ENCODE assay signal across 9 mouse cellular contexts in genomic region chr1:156996084-156996880, GRCm38 (mm10). TPM values are rescaled to one million over a fixed set of nuclear protein-coding genes. Genes with fewer than 3 reads are reported as not detected.
DNase-seq lines count a peak whose midpoint lies in the region; ATAC-seq and TF ChIP-seq lines count a peak whose summit lies in the region.
"Had no signal": no experiment of that assay in that cellular context is flagged by ENCODE, and none has a peak within 500 bp of the region (broad histone marks: within the 10 kb centered on the region; RNA-seq: fewer than 3 reads in every experiment).

No protein-coding gene starts in this region.

- no peak overlapping the region for H3K9ac ChIP-seq in kidney, postnatal 0 days (ENCODE audit: low read depth, low read length)
- H3K9ac ChIP-seq: lung, embryonic 14.5 days had no signal

- intact Hi-C loops in left cerebral cortex, postnatal 10 days (cut with DNase I), result no loop called here

- 0 out of 2 replicates have a peak, but pooled peaks have one; percentile 35 for ATAC-seq in kidney, postnatal 0 days (replicated peaks; ENCODE audit: low FRiP score, low read depth)

- 0 out of 2 replicates have a peak overlapping the region, but pooled peaks have one; percentile 4 for H3K4me2 ChIP-seq in kidney, postnatal 0 days (ENCODE audit: low read length)
- H3K4me2 ChIP-seq: lung, embryonic 14.5 days had no signal

- no peaks in the 10 kb centered on the region for H3K36me3 ChIP-seq in kidney, postnatal 0 days (ENCODE audit: insufficient read depth, low read length)

- DNase-seq in embryo, embryonic 11 days, result peak; percentile 34
- DNase-seq in embryo, embryonic 10 days (ENCODE audit: low spot score), result no peak
- DNase-seq in right cerebral cortex, postnatal 10 days (ENCODE audit: low spot score in 2 of 2), result peak; percentile 40 to 47
- DNase-seq in right cerebral cortex, postnatal 14 days, result no peak
- DNase-seq in kidney, postnatal 0 days (ENCODE audit: low spot score), result peak; percentile 90
- peak; percentile 48 for DNase-seq in skeletal muscle tissue, adult 2 months (ENCODE audit: low read depth, low spot score)
- no peak for DNase-seq in frontal cortex, adult 2 months (ENCODE audit: extremely low spot score in 1 of 2, low spot score in 1 of 2)
- no peak for DNase-seq in left cerebral cortex, postnatal 10 days (ENCODE audit: extremely low spot score in 1 of 2, low spot score in 2 of 2)
- DNase-seq: lung, embryonic 14.5 days had no signal

- H3K27me3 ChIP-seq in kidney, postnatal 0 days (ENCODE audit: insufficient read depth, low read length), result no peaks in the 10 kb centered on the region

- no peak for TF ChIP-seq CTCF in kidney, postnatal 0 days (IDR thresholded peaks at IDR 0.05; ENCODE audit: low read depth)

- 67% methylated on average over 10 of the region's 10 CpGs for WGBS in kidney, postnatal 0 days

- H3K4me1 ChIP-seq in kidney, postnatal 0 days (replicated peaks; ENCODE audit: insufficient read depth, low read length), result no peaks in the 10 kb centered on the region

- no peak overlapping the region for H3K4me3 ChIP-seq in kidney, postnatal 0 days (replicated peaks; ENCODE audit: low read depth, low read length)

- H3K27ac ChIP-seq in kidney, postnatal 0 days, result peak overlapping the region; percentile 37; the same call in 1 of the 2 replicates

- H3K9me3 ChIP-seq in kidney, postnatal 0 days (replicated peaks; ENCODE audit: low read length), result no peaks in the 10 kb centered on the region

RNA-seq across cellular contexts. Expression of gene Ralgps2, which starts 56.9 kb away (rescaled TPM):
- 47.2 and 53.2 TPM in 2 replicates for polyA plus RNA-seq in kidney, postnatal 0 days (2015; fragmentation: Nextera tagmentation; extraction: Ambion mirVana)
- polyA plus RNA-seq in frontal cortex, adult 2 months (2012; rRNA removed), result 32.5 and 35.4 TPM in 2 replicates
- total RNA-seq in left cerebral cortex, postnatal 10 days (2021), result 10 to 100 TPM; 55.7 to 58.3 TPM

Comparison
In these comparisons a context has a peak if more than half of its experiments do, and no peak if none do; other contexts are left out.
1. DNase-seq: peak in embryo, embryonic 11 days (single experiment), right cerebral cortex, postnatal 10 days (2 of 2), kidney, postnatal 0 days (single experiment) and skeletal muscle tissue, adult 2 months (single experiment); none in embryo, embryonic 10 days (single experiment), right cerebral cortex, postnatal 14 days (single experiment), frontal cortex, adult 2 months (0 of 2) and left cerebral cortex, postnatal 10 days (0 of 2).